Mouse (Mus musculus) thymus, adult 2 months (tissue): ENCODE measurements around the gene Sfta2. TPM values are rescaled to one million over a fixed set of nuclear protein-coding genes. Genes with fewer than 3 reads are reported as not detected.

ENCODE experiments used
- DNase-seq: peaks from one replicate; pipeline ENCODE4 v3.0.0; 2021
- H3K27ac ChIP-seq: fragments of 200-500 bp; 2 replicates; pipeline ENCODE4 v1.5.1; 2012; ENCODE audit warnings: low read length, control low read depth; ENCODE audit not compliant: control insufficient read depth, insufficient read depth
- H3K27me3 ChIP-seq: fragments of 200-500 bp; 2 replicates; pipeline ENCODE4 v1.6.1; 2012; ENCODE audit warnings: mild to moderate bottlenecking, low read length, moderate library complexity, mixed read lengths; ENCODE audit not compliant: control insufficient read depth, insufficient read depth
- H3K36me3 ChIP-seq: fragments of 200-500 bp; 2 replicates; pipeline ENCODE4 v1.6.1; 2012; ENCODE audit warnings: mild to moderate bottlenecking, low read length, moderate library complexity; ENCODE audit not compliant: control insufficient read depth, insufficient read depth
- H3K4me1 ChIP-seq: fragments of 200-500 bp; replicated peaks from 2 replicates; pipeline ENCODE4 v1.6.1; 2012; ENCODE audit warnings: low read length; ENCODE audit not compliant: control insufficient read depth, insufficient read depth
- H3K4me3 ChIP-seq: fragments of 200-500 bp; 2 replicates; pipeline ENCODE4 v1.5.1; 2012; ENCODE audit warnings: mild to moderate bottlenecking, low read length, control low read depth, moderate library complexity; ENCODE audit not compliant: control insufficient read depth, insufficient read depth
- CTCF ChIP-seq: fragments of 200-500 bp; IDR thresholded peaks from 2 replicates; pipeline ENCODE4 v1.5.1; 2012; ENCODE audit warnings: mild to moderate bottlenecking, control low read depth, low read length, moderate library complexity, borderline replicate concordance; ENCODE audit not compliant: control insufficient read depth, poor library complexity, insufficient read depth; ENCODE audit errors: extremely low read depth
- POLR2A ChIP-seq: fragments of 200-500 bp; IDR thresholded peaks from 2 replicates; pipeline ENCODE4 v1.6.1; 2012; ENCODE audit warnings: mild to moderate bottlenecking, low read length, control low read depth, moderate library complexity; ENCODE audit not compliant: control insufficient read depth, poor library complexity, insufficient read depth; ENCODE audit errors: extremely low read depth
- WGBS: fragments of 180-500 bp; shearing (Covaris S2); methylation state at CpG from one replicate; pipeline ENCODE4 v1.1.7; 2018; 5-methylcytosine and 5-hydroxymethylcytosine counted together
- polyA plus RNA-seq: library from polyadenylated mRNA; depleted of rRNA; stranded (reverse); fragments of >200 nt; gene quantifications from 2 replicates; pipeline ENCODE4 v1.2.3, GENCODE M21; 2012

The Sfta2 gene
- polyA plus RNA-seq, 1 experiment: 1.3 TPM

DNA sequence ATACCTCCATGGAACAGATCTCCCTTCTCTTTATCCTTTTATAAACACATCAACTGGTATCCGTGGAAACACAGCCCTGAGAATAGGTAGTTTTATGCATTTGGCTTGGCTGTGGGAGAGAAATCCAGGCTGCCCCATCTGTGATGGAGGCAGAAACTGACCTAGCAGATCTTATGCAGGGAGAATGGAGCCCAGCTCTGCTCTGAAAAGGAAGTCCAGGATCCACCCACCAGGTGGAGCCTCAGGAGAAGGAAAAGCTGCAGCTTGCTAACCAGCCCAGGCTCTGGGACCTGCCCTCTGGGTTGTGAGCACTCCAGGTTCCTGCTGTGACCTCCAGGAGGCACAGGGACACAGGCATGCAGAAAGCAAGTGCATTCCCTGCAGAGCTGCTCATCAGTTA is 32.6 kb downstream of the Sfta2 start:
- no peak overlapping the region for H3K4me3 ChIP-seq
- TF ChIP-seq CTCF: 0 out of 2 replicates have a peak, but pooled peaks have one; percentile 19
- no peak for TF ChIP-seq POLR2A
- H3K27ac ChIP-seq: no peak overlapping the region
- 32% methylated on average over 1 of the region's 1 CpGs for WGBS
- H3K4me1 ChIP-seq: peaks cover 6% of the 10 kb centered on the region; the same call in 1 of the 2 replicates
- no peak for DNase-seq
- H3K27me3 ChIP-seq: no peaks in the 10 kb centered on the region; the same call in 1 of the 2 replicates
- H3K36me3 ChIP-seq: no peaks in the 10 kb centered on the region

DNA sequence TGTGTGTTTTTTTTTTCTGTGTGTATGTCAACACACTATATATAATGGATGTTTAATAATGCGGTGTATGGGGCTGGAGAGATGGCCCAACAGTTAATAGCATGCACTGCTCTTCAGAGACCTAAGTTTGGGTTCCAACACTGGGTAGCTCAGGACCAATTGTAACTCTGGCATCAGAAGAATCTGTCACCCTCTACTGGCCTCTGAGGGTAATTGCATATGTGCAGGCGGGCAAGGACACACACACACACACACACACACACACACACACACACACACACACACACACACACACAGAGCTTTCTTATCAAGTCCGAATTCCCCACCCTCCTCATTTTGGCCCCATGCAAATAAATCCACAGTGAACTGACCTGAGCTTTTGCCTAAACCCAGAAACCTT is 33.9 kb downstream of the Sfta2 start:
- H3K36me3 ChIP-seq: no peaks in the 10 kb centered on the region
- H3K4me3 ChIP-seq: no peak overlapping the region
- H3K27ac ChIP-seq: no peak overlapping the region
- WGBS: 85% methylated on average over 3 of the region's 3 CpGs
- no peak for DNase-seq
- TF ChIP-seq CTCF: no peak
- TF ChIP-seq POLR2A: no peak
- H3K4me1 ChIP-seq: peaks cover 6% of the 10 kb centered on the region
- H3K27me3 ChIP-seq: no peaks in the 10 kb centered on the region; the same call in 1 of the 2 replicates

DNA sequence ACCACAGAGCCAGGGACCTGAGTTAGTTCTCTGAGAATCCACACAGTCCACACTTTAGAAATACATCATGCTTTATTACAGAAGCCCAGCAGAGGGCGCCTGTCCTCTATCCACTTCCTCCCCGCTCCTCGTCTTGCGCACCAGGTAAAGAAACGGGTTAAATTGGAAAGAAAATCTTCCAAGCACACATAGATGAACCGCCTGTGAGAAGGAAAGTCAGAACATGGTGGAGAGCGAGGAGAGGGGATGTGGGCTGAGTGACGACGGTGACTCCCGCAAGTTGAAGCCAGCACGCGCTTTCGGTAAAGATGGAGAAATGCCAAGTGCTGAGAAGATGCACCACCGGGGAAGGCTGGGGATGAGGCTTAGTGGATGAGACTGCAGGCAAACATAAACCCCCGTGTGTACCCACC is 34.4 kb downstream of the Sfta2 start:
- no peaks in the 10 kb centered on the region for H3K36me3 ChIP-seq
- H3K27me3 ChIP-seq: no peaks in the 10 kb centered on the region; the same call in 1 of the 2 replicates
- H3K27ac ChIP-seq: no peak overlapping the region
- WGBS: 2% methylated on average over 15 of the region's 15 CpGs
- TF ChIP-seq CTCF: no peak
- no peak for TF ChIP-seq POLR2A
- peaks cover 7% of the 10 kb centered on the region for H3K4me1 ChIP-seq
- peak; percentile 66 for DNase-seq
- H3K4me3 ChIP-seq: peak overlapping the region; percentile 22; the same call in 1 of the 2 replicates

DNA sequence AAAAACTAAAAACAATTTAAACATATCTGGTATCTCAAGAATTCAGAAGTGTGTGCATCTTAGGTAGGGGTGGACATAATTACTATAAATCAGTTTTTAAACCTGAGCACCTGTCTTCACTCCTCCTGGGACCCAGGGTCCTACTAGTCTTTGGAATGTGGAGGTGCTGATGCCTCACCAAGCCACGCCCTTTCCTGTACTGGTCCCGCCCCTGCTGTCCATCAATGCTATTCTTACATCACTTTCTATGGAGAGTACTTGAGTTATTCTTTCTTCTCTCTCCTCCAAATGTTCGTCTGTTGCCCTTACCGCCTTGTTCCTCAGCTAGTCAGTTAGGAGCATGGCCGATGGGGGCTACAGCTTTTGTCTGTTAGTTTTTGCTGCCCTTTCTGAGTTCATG is 35.0 kb downstream of the Sfta2 start:
- Histone ChIP-seq H3K27me3 (no peaks in the 10 kb centered on the region; the same call in 1 of the 2 replicates), H3K27ac (no peak overlapping the region), H3K4me1 (peaks cover 8% of the 10 kb centered on the region), H3K4me3 (no peak overlapping the region), H3K36me3 (no peaks in the 10 kb centered on the region)
- no peak for TF ChIP-seq POLR2A
- no peak for TF ChIP-seq CTCF
- DNase-seq: peak; percentile 26
- 40% methylated on average over 5 of the region's 5 CpGs for WGBS

DNA sequence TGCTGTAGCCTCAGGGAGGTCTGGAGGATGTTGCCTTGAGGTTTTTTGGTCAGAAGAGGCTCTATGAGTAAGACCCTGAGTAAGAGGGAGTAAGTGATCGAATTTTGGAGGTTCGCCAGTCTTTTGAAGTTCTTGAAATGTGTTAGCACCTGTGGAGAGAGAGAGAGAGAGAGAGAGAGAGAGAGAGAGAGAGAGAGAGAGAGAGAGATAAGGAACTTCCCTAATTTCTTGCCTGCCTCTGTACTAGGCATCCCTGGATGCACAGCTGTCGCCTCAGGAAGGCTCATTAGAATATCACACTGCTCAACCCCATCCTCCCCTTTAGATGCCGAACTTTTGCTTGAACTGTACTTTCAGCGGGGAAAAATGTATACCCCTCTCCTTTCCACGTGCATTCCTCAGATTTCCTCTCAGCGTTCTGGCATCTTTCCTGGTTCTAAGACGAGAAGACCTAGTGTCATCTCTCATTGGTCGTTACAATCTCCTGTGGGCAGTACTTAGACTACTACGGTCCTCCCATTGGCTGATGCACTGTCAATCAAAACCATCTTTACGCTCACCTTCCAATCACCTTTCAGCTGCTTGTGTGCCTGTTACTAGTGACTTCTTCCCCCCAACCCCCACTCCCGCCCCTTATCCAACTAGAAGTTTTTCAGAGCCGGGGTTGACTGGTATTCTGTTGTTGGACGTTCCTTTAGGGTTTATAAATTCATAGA is 37.3 kb downstream of the Sfta2 start:
- no peak overlapping the region for H3K4me3 ChIP-seq
- H3K27me3 ChIP-seq: no peaks in the 10 kb centered on the region; the same call in 1 of the 2 replicates
- 15% methylated on average over 14 of the region's 14 CpGs for WGBS
- H3K27ac ChIP-seq: no peak overlapping the region
- no peaks in the 10 kb centered on the region for H3K36me3 ChIP-seq
- H3K4me1 ChIP-seq: peaks cover 8% of the 10 kb centered on the region
- TF ChIP-seq POLR2A (no peak), CTCF (no peak)
- peak; percentile 61 for DNase-seq

DNA sequence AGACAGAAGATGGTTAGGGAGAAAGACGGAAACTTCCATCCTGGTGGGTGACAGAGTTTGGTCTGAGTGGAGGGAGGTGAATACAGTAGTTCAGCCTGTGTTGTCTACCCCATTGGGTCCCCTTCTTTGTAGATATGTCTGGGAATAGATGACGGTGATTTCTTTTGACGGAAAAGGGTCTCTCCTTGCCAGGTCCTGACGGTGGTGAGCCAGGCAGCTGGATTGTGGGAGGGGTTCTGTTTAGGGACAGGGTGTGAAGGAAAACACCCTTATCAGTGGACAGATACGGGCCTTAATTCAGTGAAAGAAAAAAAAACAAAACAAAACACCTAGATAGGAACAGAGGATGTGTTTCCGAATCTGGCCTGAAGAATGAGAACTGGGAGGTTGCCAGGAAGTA is 38.0 kb downstream of the Sfta2 start:
- DNase-seq: no peak
- 82% methylated on average over 6 of the region's 6 CpGs for WGBS
- Histone ChIP-seq H3K27me3 (no peaks in the 10 kb centered on the region; the same call in 1 of the 2 replicates), H3K4me3 (no peak overlapping the region), H3K27ac (no peak overlapping the region), H3K36me3 (no peaks in the 10 kb centered on the region), H3K4me1 (peaks cover 8% of the 10 kb centered on the region)
- TF ChIP-seq POLR2A (no peak), CTCF (no peak)
